Comparison of ENCODE assay signal across 21 mouse cellular contexts in the genomic region with DNA sequence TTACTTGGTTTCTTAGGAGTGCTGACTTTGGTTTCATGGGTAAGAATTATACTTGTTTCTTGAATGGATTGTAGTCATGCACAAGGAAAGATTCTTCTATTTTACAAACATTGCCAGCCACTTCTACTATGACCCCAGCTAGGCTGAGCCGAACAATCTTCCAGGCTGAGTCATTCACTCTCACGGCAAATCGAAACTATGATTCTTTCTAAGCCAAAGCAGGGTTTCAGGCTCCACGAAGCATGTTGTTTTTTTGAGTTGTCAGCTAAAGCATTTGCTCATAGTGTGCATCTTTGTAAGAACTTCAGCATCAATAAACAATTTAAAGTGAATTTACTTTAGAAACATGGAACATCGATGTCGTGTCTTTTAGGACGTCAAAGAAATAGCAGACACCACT.
DNase-seq lines count a peak whose midpoint lies in the region; ATAC-seq lines count a peak whose summit lies in the region.
"Had no signal": no experiment of that assay in that cellular context is flagged by ENCODE, and none has a peak within 500 bp of the region (broad histone marks: within the 10 kb centered on the region; RNA-seq: fewer than 3 reads in every experiment).

No protein-coding gene starts in this region.

- ATAC-seq in heart, embryonic 14.5 days (ENCODE audit: insufficient number of reproducible peaks, insufficient read depth, low FRiP score, low read depth) = no peak
- no peak for ATAC-seq in neural tube, embryonic 15.5 days (ENCODE audit: low FRiP score)

- no peaks in the 10 kb centered on the region for H3K9me3 ChIP-seq in heart, embryonic 14.5 days (ENCODE audit: control insufficient read depth, low read length)
- H3K9me3 ChIP-seq in neural tube, embryonic 15.5 days (replicated peaks) = no peaks in the 10 kb centered on the region
- H3K9me3 ChIP-seq: G1E; hindbrain, embryonic 13.5 days; kidney, embryonic 15.5 days; limb, embryonic 13.5 days; midbrain, embryonic 10.5 days had no signal

- no peak overlapping the region for H3K27ac ChIP-seq in heart, embryonic 14.5 days (replicated peaks in 1 of 2; ENCODE audit: control insufficient read depth in 1 of 2, insufficient read depth in 1 of 2, low read depth in 2 of 2, low read length in 2 of 2)
- no peak overlapping the region for H3K27ac ChIP-seq in neural tube, embryonic 15.5 days (replicated peaks)
- H3K27ac ChIP-seq: hindbrain, embryonic 13.5 days; kidney, embryonic 15.5 days; limb, embryonic 13.5 days; liver, embryonic 14.5 days; midbrain, embryonic 10.5 days had no signal

- no peaks in the 10 kb centered on the region for H3K27me3 ChIP-seq in heart, embryonic 14.5 days (ENCODE audit: control insufficient read depth, insufficient read depth, low read length)
- no peaks in the 10 kb centered on the region for H3K27me3 ChIP-seq in neural tube, embryonic 15.5 days (replicated peaks)
- H3K27me3 ChIP-seq: hindbrain, embryonic 13.5 days; kidney, embryonic 15.5 days; limb, embryonic 13.5 days had no signal

- peaks cover 0 to 2% of the 10 kb centered on the region in 2 experiments; a peak in 1 of 4 replicates for H3K4me1 ChIP-seq in heart, embryonic 14.5 days (ENCODE audit: control insufficient read depth in 2 of 2, insufficient read depth in 2 of 2, low read length in 2 of 2)
- H3K4me1 ChIP-seq in neural tube, embryonic 15.5 days = no peaks in the 10 kb centered on the region
- H3K4me1 ChIP-seq: hindbrain, embryonic 13.5 days; kidney, embryonic 15.5 days; midbrain, embryonic 10.5 days had no signal

- H3K4me3 ChIP-seq in heart, embryonic 14.5 days (ENCODE audit: control insufficient read depth in 1 of 2, insufficient read depth in 1 of 2, low read depth in 1 of 2, low read length in 2 of 2) = no peak overlapping the region
- no peak overlapping the region for H3K4me3 ChIP-seq in neural tube, embryonic 15.5 days (replicated peaks)
- H3K4me3 ChIP-seq: hindbrain, embryonic 13.5 days; kidney, embryonic 15.5 days; limb, embryonic 13.5 days; midbrain, embryonic 10.5 days had no signal

- no peaks in the 10 kb centered on the region for H3K36me3 ChIP-seq in heart, embryonic 14.5 days (ENCODE audit: control insufficient read depth, insufficient read depth, low read length)
- H3K36me3 ChIP-seq in neural tube, embryonic 15.5 days = no peaks in the 10 kb centered on the region
- H3K36me3 ChIP-seq: G1E; hindbrain, embryonic 13.5 days; kidney, embryonic 15.5 days; limb, embryonic 13.5 days; midbrain, embryonic 10.5 days had no signal

- no peak overlapping the region for H3K9ac ChIP-seq in heart, embryonic 14.5 days (ENCODE audit: low read length)
- no peak overlapping the region for H3K9ac ChIP-seq in neural tube, embryonic 15.5 days (replicated peaks)
- H3K9ac ChIP-seq: hindbrain, embryonic 13.5 days; kidney, embryonic 15.5 days; limb, embryonic 13.5 days; liver, embryonic 14.5 days; lung, embryonic 14.5 days had no signal

- peak; percentile 12 to 63 for DNase-seq in adrenal gland, adult (ENCODE audit: inconsistent age in 2 of 2, low spot score in 1 of 2)
- no peak for DNase-seq in adrenal gland, adult 8-10 months
- no peak for DNase-seq in heart, adult 11 months
- peak; percentile 28 for DNase-seq in 3134 (ENCODE audit: extremely low read depth, insufficient read length, low spot score)
- peak; percentile 51 for DNase-seq in NIH3T3 (ENCODE audit: low read depth)
- DNase-seq in thymus, postnatal 14 days = no peak
- DNase-seq: cerebellum, adult 11-12 months; cerebellum, postnatal 10 days; gastrocnemius, postnatal 25 days; heart, postnatal 14 days; kidney, adult 11 months; kidney, postnatal 36 days; lung, embryonic 14.5 days had no signal

- 66% methylated on average over 7 of the region's 7 CpGs for WGBS in heart, embryonic 14.5 days
- 85% methylated on average over 7 of the region's 7 CpGs for WGBS in neural tube, embryonic 15.5 days

- H3K4me2 ChIP-seq in heart, embryonic 14.5 days (ENCODE audit: low read length) = peak overlapping the region; percentile 9; the same call in 1 of the 2 replicates
- no peak overlapping the region for H3K4me2 ChIP-seq in neural tube, embryonic 15.5 days
- H3K4me2 ChIP-seq: hindbrain, embryonic 13.5 days; kidney, embryonic 15.5 days; limb, embryonic 13.5 days; lung, embryonic 14.5 days had no signal

Comparison
In these comparisons a context has a peak if more than half of its experiments do, and no peak if none do; other contexts are left out.
1. DNase-seq: peak in adrenal gland, adult (2 of 2), 3134 (single experiment) and NIH3T3 (single experiment); none in adrenal gland, adult 8-10 months (single experiment), heart, adult 11 months (single experiment) and thymus, postnatal 14 days (single experiment).